Mouse (Mus musculus): ENCODE measurements around the gene Olfr459. TPM values are rescaled to one million over a fixed set of nuclear protein-coding genes. Genes with fewer than 3 reads are reported as not detected.

The Olfr459 gene
- not detected for polyA plus RNA-seq (2021)

GRCm38 (mm10) chr6:41775077-41775476 is at the start of gene Olfr459:
Gene Olfr459 (minus strand): TSS chr6:41775177.
- ATAC-seq = no peak
- CTCF ChIA-PET = no interaction called here
- no peak for TF ChIP-seq CTCF (IDR thresholded peaks at IDR 0.05)
- in situ Hi-C loops (cut with MboI; ENCODE audit: low pct_unique_long_range_greater_than_20kb) = no loop called here
- POLR2A ChIA-PET = no interaction called here
- H3K27me3 ChIP-seq = peaks cover 12% of the 10 kb centered on the region
- no peak for DNase-seq (ENCODE audit: low read depth, low spot score)

GRCm38 (mm10) chr6:41824086-41824485 is 49.1 kb upstream of the Olfr459 start:
- DNase-seq (ENCODE audit: low read depth, low spot score) = no peak
- no peaks in the 10 kb centered on the region for H3K27me3 ChIP-seq
- no peak for ATAC-seq
- ChIA-PET POLR2A (no interaction called here), CTCF (no interaction called here)
- no peak for TF ChIP-seq CTCF (IDR thresholded peaks at IDR 0.05)
- in situ Hi-C loops (cut with MboI; ENCODE audit: low pct_unique_long_range_greater_than_20kb) = no loop called here

DNA sequence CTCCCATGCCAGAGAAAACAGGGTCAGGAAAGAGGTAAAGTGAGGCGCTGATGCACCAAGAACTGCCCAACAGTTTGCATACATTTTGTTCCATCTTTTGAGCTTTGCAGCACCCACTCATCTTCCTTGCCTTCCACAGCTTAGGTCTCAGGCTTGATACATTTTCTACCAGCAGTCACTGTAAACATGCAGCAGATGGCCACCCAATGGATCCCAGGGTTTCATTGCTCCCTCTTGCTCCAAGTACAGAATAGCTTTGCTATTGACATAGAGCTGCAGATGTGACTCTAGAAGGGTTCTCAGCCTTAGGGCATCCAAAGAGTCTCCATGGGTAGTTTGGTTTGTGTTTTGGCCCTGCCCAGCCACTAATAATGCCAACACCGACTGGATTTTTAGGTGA is 11.7 kb upstream of the Olfr459 start:
- DNase-seq (ENCODE audit: low read depth, low spot score) (no peak), ATAC-seq (no peak)
- ChIA-PET POLR2A (no interaction called here), CTCF (interaction anchor here (1.5 kb wide), 1 partner anchor 32 kb away, joined by 4 read pairs; no protein-coding TSS in a partner anchor)
- TF ChIP-seq CTCF (IDR thresholded peaks at IDR 0.05) = no peak
- H3K27me3 ChIP-seq = peaks cover 18% of the 10 kb centered on the region
- in situ Hi-C loops (cut with MboI; ENCODE audit: low pct_unique_long_range_greater_than_20kb) = no loop called here

- DNase-seq (ENCODE audit: low read depth, low spot score) = no peak
- in situ Hi-C loops (cut with MboI; ENCODE audit: low pct_unique_long_range_greater_than_20kb) = no loop called here
- TF ChIP-seq CTCF (IDR thresholded peaks at IDR 0.05) = no peak
- ATAC-seq = no peak
- H3K27me3 ChIP-seq = peaks cover 12% of the 10 kb centered on the region
- ChIA-PET POLR2A (no interaction called here), CTCF (no interaction called here)
Observed at GRCm38 (mm10) chr6:41775721-41776120, 744 bp upstream of the Olfr459 start.

GRCm38 (mm10) chr6:41769872-41770271 is 5.1 kb downstream of the Olfr459 start:
- ChIA-PET CTCF (no interaction called here), POLR2A (no interaction called here)
- no peak for TF ChIP-seq CTCF (IDR thresholded peaks at IDR 0.05)
- ATAC-seq = no peak
- in situ Hi-C loops (cut with MboI; ENCODE audit: low pct_unique_long_range_greater_than_20kb) = loop anchor here (10.0 kb wide), 2 partner anchors 415 to 815 kb away; no protein-coding TSS in a partner anchor
- H3K27me3 ChIP-seq = peaks cover 12% of the 10 kb centered on the region
- no peak for DNase-seq (ENCODE audit: low read depth, low spot score)

DNA sequence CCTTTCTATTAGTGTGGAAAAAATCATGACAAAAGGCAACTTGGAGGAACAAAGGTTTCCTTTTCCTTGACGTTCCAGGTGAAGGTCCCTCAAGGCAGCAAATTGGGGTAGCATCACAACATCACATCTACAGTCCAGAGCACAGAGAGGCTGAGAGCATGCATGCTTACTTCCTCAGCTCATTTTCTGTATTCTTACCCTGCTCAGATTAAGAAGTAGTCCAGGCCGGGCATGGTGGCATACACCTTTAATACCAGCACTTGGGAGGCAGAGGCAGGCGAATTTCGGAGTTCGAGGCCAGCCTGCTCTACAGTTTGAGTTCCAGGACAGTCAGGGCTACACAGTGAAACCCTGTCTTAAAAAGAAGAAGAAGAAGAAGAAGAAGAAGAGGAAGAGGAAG is 10.7 kb downstream of the Olfr459 start:
- CTCF ChIA-PET = no interaction called here
- no peak for TF ChIP-seq CTCF (IDR thresholded peaks at IDR 0.05)
- peaks cover 19% of the 10 kb centered on the region for H3K27me3 ChIP-seq
- DNase-seq (ENCODE audit: low read depth, low spot score) (no peak), ATAC-seq (no peak)
- in situ Hi-C loops (cut with MboI; ENCODE audit: low pct_unique_long_range_greater_than_20kb) = loop anchor here (10.0 kb wide), 2 partner anchors 420 to 820 kb away; no protein-coding TSS in a partner anchor
- POLR2A ChIA-PET = no interaction called here

DNA sequence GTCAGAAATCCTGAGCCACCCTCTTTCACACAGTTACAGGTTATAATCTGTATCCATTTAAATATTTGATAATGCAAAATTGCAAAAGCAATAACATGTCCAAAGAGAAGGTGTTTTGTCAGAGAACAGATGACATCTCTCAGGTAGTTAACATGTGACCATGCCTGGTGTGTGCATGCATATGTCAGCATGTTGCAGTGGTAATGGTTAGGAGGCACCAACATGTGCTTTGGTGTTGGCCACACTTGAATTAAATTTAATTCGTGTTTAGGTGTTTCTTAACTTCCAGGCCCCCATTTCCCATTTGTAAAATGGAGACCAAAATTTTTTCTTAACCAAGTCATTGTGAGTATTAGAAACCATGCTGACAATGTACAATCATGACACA is 12.6 kb downstream of the Olfr459 start:
- CTCF ChIA-PET = no interaction called here
- no peak for TF ChIP-seq CTCF (IDR thresholded peaks at IDR 0.05)
- in situ Hi-C loops (cut with MboI; ENCODE audit: low pct_unique_long_range_greater_than_20kb) = loop anchor here (10.0 kb wide), 2 partner anchors 422 to 822 kb away; no protein-coding TSS in a partner anchor
- H3K27me3 ChIP-seq = peaks cover 27% of the 10 kb centered on the region
- ATAC-seq (no peak), DNase-seq (ENCODE audit: low read depth, low spot score) (no peak)
- POLR2A ChIA-PET = no interaction called here

DNA sequence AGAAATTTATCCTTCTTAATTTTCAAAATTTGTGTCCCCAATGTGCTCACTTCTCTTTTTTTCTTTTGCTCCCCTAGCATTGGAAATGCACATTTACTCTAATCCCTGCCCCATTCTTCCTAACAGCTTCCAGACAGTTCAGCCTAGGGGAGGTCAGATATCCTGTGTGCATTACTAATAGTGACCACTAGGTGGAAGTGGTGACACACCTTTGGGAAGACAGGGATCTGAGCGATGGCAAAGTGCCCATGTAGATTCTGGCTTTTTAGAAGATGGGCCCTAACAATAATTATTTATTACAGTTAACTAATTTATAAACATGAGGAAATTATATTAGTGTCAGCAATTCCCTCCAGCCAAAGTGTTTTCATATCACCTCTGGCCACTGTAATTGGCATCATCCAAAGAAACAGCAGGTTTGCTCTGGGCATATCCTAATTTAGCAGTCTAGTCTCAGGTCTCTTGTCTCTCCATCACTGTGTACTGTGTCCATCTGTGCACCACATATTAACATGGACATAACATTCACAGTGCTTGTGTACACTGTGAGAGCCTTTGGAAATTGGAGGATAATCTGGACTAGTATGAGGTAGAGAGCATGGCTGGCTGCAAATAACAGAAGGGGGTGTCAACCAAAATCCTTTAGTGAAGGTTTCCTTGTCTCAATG is 13.1 kb downstream of the Olfr459 start:
- TF ChIP-seq CTCF (IDR thresholded peaks at IDR 0.05) = peak; percentile 86
- peaks cover 30% of the 10 kb centered on the region for H3K27me3 ChIP-seq
- in situ Hi-C loops (cut with MboI; ENCODE audit: low pct_unique_long_range_greater_than_20kb) = loop anchor here (10.0 kb wide), 2 partner anchors 423 to 823 kb away; no protein-coding TSS in a partner anchor
- ChIA-PET CTCF (interaction anchor here (1.1 kb wide), 1 partner anchor 436 kb away, joined by 3 read pairs; no protein-coding TSS in a partner anchor), POLR2A (no interaction called here)
- peak; percentile 9 for DNase-seq (ENCODE audit: low read depth, low spot score)
- no peak for ATAC-seq

DNA sequence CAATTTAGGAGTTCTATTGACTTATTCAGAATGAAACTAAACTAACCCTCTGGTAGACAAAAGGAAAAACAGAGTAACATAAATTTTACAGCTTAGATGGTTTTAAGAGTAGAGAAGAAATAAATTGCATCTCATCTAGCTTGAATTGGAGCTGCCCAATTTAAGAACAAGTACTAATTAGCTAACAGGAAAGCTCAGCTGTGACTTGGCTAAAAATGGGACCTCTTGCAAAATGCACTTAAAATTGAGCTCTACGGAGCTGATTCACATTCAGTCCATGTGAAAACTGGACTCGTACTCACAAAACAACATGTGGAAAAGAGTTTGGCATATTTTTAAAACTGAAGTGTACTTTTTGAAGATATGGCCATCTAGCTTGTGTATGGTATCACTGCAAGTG is 15.4 kb downstream of the Olfr459 start:
- POLR2A ChIA-PET = no interaction called here
- ATAC-seq (no peak), DNase-seq (ENCODE audit: low read depth, low spot score) (no peak)
- in situ Hi-C loops (cut with MboI; ENCODE audit: low pct_unique_long_range_greater_than_20kb) = loop anchor here (10.0 kb wide), 2 partner anchors 425 to 825 kb away; no protein-coding TSS in a partner anchor
- H3K27me3 ChIP-seq = peaks cover 30% of the 10 kb centered on the region
- no peak for TF ChIP-seq CTCF (IDR thresholded peaks at IDR 0.05)
- CTCF ChIA-PET = no interaction called here

GRCm38 (mm10) chr6:41758421-41758820 is 16.6 kb downstream of the Olfr459 start:
- DNase-seq (ENCODE audit: low read depth, low spot score) (no peak), ATAC-seq (no peak)
- TF ChIP-seq CTCF (IDR thresholded peaks at IDR 0.05) = no peak
- ChIA-PET CTCF (no interaction called here), POLR2A (no interaction called here)
- in situ Hi-C loops (cut with MboI; ENCODE audit: low pct_unique_long_range_greater_than_20kb) = no loop called here
- H3K27me3 ChIP-seq = peaks cover 28% of the 10 kb centered on the region

GRCm38 (mm10) chr6:41757199-41757598 is 17.8 kb downstream of the Olfr459 start:
- H3K27me3 ChIP-seq = peaks cover 31% of the 10 kb centered on the region
- CTCF ChIA-PET = no interaction called here
- POLR2A ChIA-PET = no interaction called here
- no peak for DNase-seq (ENCODE audit: low read depth, low spot score)
- TF ChIP-seq CTCF (IDR thresholded peaks at IDR 0.05) = no peak
- no peak for ATAC-seq
- in situ Hi-C loops (cut with MboI; ENCODE audit: low pct_unique_long_range_greater_than_20kb) = no loop called here

Measured in Patski (cell line).